Mouse (Mus musculus) thymus, adult 2 months (tissue): ENCODE measurements at regions not wholly inside any gene's neighbourhood (a gene's known extent, or its start where the extent isn't known, plus 50 kb on each side); places are given as distances from the start of the nearest gene placed in this dataset.

ENCODE experiments used
- CTCF ChIP-seq: fragments of 200-500 bp; IDR thresholded peaks from 2 replicates; pipeline ENCODE4 v1.5.1; 2012; ENCODE audit warnings: mild to moderate bottlenecking, control low read depth, low read length, moderate library complexity, borderline replicate concordance; ENCODE audit not compliant: control insufficient read depth, poor library complexity, insufficient read depth; ENCODE audit errors: extremely low read depth
- POLR2A ChIP-seq: fragments of 200-500 bp; IDR thresholded peaks from 2 replicates; pipeline ENCODE4 v1.6.1; 2012; ENCODE audit warnings: mild to moderate bottlenecking, low read length, control low read depth, moderate library complexity; ENCODE audit not compliant: control insufficient read depth, poor library complexity, insufficient read depth; ENCODE audit errors: extremely low read depth

- TF ChIP-seq CTCF (no peak), POLR2A (no peak)
These were observed 299.4 kb upstream of the 4930535I16Rik start for GRCm38 (mm10) chr4:124217206-124217605.
